Mouse (Mus musculus) left cerebral cortex, adult 6 months (tissue): ENCODE results near the gene Gm5478. TPM values are rescaled to one million over a fixed set of nuclear protein-coding genes. Genes with fewer than 3 reads are reported as not detected.

Experiments
- long read RNA-seq, 2 experiments: library from polyadenylated mRNA; unstranded; transcript quantifications; one replicate each; pipeline ENCODE4 v2.0.0; 2019 to 2020
- polyA plus RNA-seq: library from polyadenylated mRNA; unstranded; fragments of <200 nt; fragmentation: Nextera tagmentation; gene quantifications from 2 replicates; pipeline ENCODE4 v1.2.3, GENCODE M21; 2021

The Gm5478 gene
- not detected in 2 replicates for polyA plus RNA-seq
- long read RNA-seq, experiment 1 = 0 reads
- long read RNA-seq, experiment 2 = 0 reads

DNA sequence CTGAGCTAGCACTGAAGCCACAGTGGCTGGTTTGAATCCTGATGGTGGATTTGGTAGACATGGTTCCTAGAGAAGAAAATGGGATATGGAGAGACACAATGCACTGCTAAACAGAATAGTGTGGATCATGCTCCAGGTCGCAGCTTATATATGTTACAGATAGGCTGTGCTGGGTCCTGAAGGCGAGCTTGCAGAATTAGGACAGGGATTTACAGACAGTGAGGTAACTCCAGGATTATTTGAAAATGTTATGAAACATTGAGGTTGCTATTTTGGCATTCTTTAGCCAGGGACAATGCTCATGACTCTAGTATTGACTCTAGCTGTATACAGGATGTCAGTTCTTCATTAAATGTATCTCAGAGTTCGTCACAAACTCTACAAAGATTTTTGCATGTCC lies at the start of gene Gm5478:
TSS of gene Gm5478 (minus strand) at position 101 of the 400 bp plus-strand sequence.

GRCm38 (mm10) chr15:101694207-101694606 lies 47.0 kb upstream of the Gm5478 start, which contains the start of gene Krt6a:
TSS of gene Krt6a (minus strand) at chr15:101694307.

DNA sequence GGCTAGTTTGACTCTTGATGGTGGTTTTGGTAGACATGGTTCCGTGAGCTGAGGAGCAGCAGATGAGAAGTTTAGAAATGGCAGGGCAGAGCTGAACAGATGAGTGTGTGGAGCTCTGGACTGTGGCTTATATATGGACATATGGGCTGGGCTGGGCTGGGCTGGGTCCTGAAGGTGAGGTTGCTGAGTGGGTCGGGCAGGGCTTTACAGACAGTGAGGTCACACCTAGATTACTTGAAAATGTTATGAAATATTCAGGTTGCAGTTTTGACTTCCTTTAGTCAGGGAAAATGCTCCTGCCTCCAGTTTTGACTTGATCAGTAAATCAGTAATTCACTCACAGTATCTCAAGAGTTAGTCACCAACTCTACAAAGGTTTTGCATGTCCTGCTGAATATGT lies 33.0 kb upstream of the Gm5478 start, which contains the start of gene Krt6b:
TSS of gene Krt6b (minus strand) at position 101 of the 400 bp plus-strand sequence.

GRCm38 (mm10) chr15:101627884-101628283 lies 19.3 kb downstream of the Gm5478 start, which contains the start of gene Gm5414:
TSS of gene Gm5414 (minus strand) at chr15:101628188.

Other genes starting within 250 kb of the Gm5478 start
- 0.04 TPM in 1 of 2 replicates, not detected in the other for gene Krt7, start 236.3 kb downstream of the Gm5478 start, polyA plus RNA-seq
- gene Krt87, start 208.6 kb downstream of the Gm5478 start, polyA plus RNA-seq = 0.09 TPM in 1 of 2 replicates, not detected in the other
- not detected in 2 replicates for gene Krt88, start 199.6 kb downstream of the Gm5478 start, polyA plus RNA-seq
- not detected in 2 replicates for gene Krt81, start 183.6 kb downstream of the Gm5478 start, polyA plus RNA-seq
- gene Krt86, start 173.9 kb downstream of the Gm5478 start, polyA plus RNA-seq = not detected in 2 replicates
- gene Krt83, start 155.9 kb downstream of the Gm5478 start, polyA plus RNA-seq = not detected in 2 replicates
- gene Gm49425, start 130.1 kb downstream of the Gm5478 start, polyA plus RNA-seq = not detected in 2 replicates
- gene Krt84, start 114.6 kb downstream of the Gm5478 start, polyA plus RNA-seq = not detected in 2 replicates
- not detected in 2 replicates for gene Krt82, start 96.7 kb downstream of the Gm5478 start, polyA plus RNA-seq
- not detected in 2 replicates for gene Krt90, start 84.4 kb downstream of the Gm5478 start, polyA plus RNA-seq
- not detected in 2 replicates for gene Krt75, start 73.5 kb downstream of the Gm5478 start, polyA plus RNA-seq
- gene Gm5414, start 19.2 kb downstream of the Gm5478 start, polyA plus RNA-seq = not detected in 2 replicates
- not detected in 2 replicates for gene Krt6b, start 32.9 kb upstream of the Gm5478 start, polyA plus RNA-seq
- gene Krt6a, start 46.9 kb upstream of the Gm5478 start, polyA plus RNA-seq = not detected in 2 replicates
- not detected in 2 replicates for gene Krt5, start 65.5 kb upstream of the Gm5478 start, polyA plus RNA-seq
- not detected in 2 replicates for gene Krt71, start 95.7 kb upstream of the Gm5478 start, polyA plus RNA-seq
- not detected in 2 replicates for gene Krt72, start 139.1 kb upstream of the Gm5478 start, polyA plus RNA-seq
- 0.33 and 0.61 TPM in 2 replicates for gene Krt73, start 155.0 kb upstream of the Gm5478 start, polyA plus RNA-seq
- 0.10 and 0.15 TPM in 2 replicates for gene Krt2, start 170.8 kb upstream of the Gm5478 start, polyA plus RNA-seq
- gene Krt1, start 203.4 kb upstream of the Gm5478 start, polyA plus RNA-seq = 1.9 and 3.6 TPM in 2 replicates
- 2.5 and 3.3 TPM in 2 replicates for gene Krt77, start 222.3 kb upstream of the Gm5478 start, polyA plus RNA-seq
- not detected in 2 replicates for gene Krt76, start 245.5 kb upstream of the Gm5478 start, polyA plus RNA-seq